Mouse (Mus musculus): ENCODE measurements around the gene Rplp1.

- no peak for TF ChIP-seq CTCF (IDR thresholded peaks at IDR 0.05)
- TF ChIP-seq POLR2A (IDR thresholded peaks at IDR 0.05; ENCODE audit: insufficient read depth, low read depth, low read length) = no peak
- TF ChIP-seq EP300 (IDR thresholded peaks at IDR 0.05; ENCODE audit: insufficient read depth, low read depth, low read length) = no peak
Observed at GRCm38 (mm10) chr9:61882179-61882578, 32.2 kb downstream of the Rplp1 start.
